Mouse (Mus musculus): ENCODE data around the gene Pde2a. TPM values are rescaled to one million over a fixed set of nuclear protein-coding genes. Genes with fewer than 3 reads are reported as not detected.
A peak's percentile ranks its signal among the peaks of the same experiment; 100 is the strongest.

Gene Pde2a
- total RNA-seq, 2 experiments from 2014 or later, result 21.1 to 23.1 TPM

DNA sequence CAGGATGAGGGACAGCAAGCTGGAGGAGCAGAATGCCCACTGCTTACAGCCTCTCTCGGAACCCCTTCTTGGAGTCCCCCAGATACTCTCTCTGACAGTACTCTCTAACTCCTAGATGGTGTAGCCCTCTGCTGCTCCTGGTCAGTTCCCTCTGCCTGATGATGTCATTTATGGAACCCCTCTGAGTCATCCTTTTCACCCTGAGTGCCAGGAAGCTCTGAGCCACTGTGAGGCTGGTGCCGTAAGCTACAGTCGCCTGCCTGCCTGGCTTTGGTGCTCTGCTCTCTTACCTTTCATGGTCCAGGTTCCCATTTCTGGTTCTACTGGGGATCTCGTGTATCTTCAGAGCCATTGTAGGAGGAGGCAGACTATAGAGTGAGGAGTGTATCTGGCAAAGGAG lies 24.3 kb upstream of the Pde2a start:
- ATAC-seq (replicated peaks; ENCODE audit: poor library complexity, severe bottlenecking), result no peak

- ATAC-seq (replicated peaks; ENCODE audit: poor library complexity, severe bottlenecking), result no peak
Measured at GRCm38 (mm10) chr7:101401510-101401909, 20.0 kb upstream of the Pde2a start.

GRCm38 (mm10) chr7:101403831-101404230 lies 17.7 kb upstream of the Pde2a start:
- no peak for ATAC-seq (replicated peaks; ENCODE audit: poor library complexity, severe bottlenecking)

DNA sequence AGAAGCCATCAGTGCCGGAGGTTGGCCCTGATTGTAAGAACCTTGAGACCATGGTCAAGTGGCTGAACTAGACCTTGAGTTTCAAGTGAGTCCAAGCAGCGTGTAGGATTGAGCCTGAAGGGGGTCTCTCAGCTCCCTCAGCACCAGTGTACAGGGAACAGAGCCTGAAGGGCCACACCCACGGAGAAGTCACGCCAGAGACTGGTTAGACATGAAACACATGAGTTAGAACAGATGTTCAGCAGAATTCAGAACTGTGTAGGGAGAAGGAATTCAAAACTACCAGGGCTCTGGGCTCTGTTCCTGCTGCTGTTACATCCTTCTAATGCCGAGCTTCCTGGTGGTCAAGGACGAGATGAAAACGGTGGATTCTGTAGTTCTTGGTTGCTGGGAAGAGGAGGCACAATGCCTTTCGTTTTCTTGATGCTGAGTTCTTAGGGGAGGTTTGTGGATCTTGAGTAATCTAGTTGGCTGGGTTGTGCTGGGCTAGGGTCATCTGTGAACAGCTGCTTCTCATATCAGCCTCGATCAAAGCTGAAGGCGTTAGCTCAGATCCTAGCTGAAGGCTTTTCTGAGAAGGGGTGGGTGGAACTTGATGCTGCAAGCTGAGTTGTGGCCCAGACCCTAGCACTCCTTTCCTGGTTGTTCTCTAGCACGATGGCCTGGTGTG lies 11.1 kb upstream of the Pde2a start, which contains the start of gene Gm45837:
Gm45837 (plus strand) TSS at position 620 of the 670 bp plus-strand sequence.
- ATAC-seq (replicated peaks; ENCODE audit: poor library complexity, severe bottlenecking), result no peak

DNA sequence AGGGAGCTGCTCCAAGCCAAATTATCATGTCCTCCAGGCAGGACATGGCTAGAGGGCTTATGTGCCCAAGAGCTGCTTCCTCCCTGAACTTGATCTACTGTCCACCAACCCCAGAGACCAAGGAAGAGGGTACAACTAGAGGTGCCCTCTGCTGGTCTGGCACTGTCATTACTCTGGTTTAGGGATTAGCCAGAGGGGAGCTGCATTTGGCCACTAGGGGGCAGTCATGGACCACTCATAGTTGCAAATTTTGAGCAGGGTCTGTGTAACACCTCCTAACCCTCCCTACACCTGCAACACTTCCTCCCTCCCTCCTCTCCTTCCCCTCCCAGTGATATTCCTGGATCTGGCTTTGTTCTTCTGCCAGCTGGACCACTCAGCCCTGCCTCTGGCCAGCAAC lies 8.7 kb upstream of the Pde2a start:
- ATAC-seq (replicated peaks; ENCODE audit: poor library complexity, severe bottlenecking), result peak; percentile 90

DNA sequence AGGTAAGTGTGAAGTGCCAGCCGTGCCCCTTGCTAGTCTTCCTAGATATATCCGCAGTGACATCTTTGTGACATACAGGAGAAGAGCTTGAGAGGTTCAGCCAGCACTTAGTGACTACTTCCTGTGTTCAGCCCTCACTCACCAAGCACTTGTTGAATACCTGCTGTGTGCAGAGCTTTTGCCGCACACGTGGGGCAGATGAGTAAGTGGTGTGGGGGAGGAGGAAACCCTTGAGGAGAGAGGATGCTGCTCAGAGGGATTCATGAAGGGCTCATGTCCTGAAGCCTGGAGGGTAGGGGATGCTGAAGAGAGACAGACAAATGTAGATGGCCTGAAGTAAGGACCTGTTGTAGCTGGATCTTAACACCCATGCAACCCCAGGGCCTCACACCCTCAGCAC lies 7.3 kb upstream of the Pde2a start:
- ATAC-seq (replicated peaks; ENCODE audit: poor library complexity, severe bottlenecking), result no peak

DNA sequence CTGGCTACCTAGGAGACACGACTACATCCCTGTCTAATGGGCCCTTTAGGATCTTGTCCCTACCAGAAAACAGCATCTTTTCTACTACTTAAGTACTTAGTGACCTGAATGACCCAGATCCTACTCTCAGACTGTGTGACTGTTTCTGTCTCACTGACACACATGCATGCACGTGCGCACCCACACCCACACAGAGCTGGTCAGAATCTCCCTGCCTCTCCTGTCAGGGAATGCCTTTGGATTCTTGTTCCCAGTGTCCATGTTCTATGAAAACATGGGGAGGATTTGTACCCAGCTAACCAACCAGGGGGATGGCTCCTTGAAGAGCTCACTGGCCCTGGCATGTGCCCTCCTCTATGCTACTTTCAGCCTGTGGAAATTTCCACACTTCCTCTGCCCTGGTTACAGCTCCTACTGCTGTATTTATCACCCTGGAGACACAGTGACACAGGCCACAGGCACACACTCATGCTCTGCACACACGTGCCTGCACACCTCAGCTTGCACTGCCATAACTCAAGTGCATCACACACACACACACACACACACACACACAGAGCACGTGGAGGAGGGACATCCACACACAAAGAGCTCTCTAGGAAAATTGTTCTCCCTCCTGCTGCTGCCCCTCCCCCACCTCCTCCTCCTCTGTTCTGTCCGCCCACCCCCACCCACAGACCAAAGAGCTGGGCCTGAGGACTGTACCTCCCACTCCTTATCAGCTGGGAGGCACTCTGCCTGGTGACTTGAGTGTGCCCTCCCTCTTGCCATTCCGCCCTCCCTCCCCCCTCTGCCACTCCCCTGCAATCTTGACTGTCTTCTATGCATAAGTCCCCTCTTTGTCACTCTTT lies 6.6 kb upstream of the Pde2a start:
- 0 out of 2 replicates have a peak, but pooled peaks have one; percentile 4 for ATAC-seq (replicated peaks; ENCODE audit: poor library complexity, severe bottlenecking)

DNA sequence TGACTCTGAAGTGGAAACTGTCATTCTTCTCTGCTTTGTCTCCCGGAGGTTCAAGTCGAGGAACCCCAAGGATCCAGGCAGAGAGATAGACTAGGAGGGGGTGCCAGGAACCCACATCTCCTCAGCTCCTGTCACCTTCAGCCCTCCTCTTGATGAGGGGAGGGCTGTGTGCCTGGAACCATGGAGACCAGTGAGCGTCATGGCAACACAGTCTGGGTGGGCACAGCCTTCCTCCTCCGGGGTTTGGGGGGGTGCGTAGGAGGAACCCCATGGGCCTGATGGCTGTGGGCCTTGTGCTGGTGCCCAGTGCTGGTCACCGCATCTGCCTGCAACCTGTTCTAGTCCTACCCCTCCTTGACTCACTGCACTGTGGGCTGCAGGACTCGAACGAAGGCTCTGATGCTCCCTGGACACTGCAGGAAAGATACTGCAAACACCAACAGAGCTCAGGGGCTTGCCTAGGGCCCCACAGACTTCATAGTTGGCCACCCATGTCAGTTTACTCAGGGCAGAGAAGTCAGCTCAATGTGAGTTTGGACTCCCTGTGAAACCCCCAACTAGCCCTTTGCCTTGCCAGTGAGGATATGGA lies 5.9 kb upstream of the Pde2a start:
- no peak for ATAC-seq (replicated peaks; ENCODE audit: poor library complexity, severe bottlenecking)

GRCm38 (mm10) chr7:101416391-101416790 lies 5.1 kb upstream of the Pde2a start:
- no peak for ATAC-seq (replicated peaks; ENCODE audit: poor library complexity, severe bottlenecking)

- ATAC-seq (replicated peaks; ENCODE audit: poor library complexity, severe bottlenecking), result peak; percentile 48; the same call in 1 of the 2 replicates
Measured at GRCm38 (mm10) chr7:101419013-101419770, 2.3 kb upstream of the Pde2a start.

GRCm38 (mm10) chr7:101422069-101422468 lies 578 bp downstream of the Pde2a start:
- no peak for ATAC-seq (replicated peaks; ENCODE audit: poor library complexity, severe bottlenecking)

GRCm38 (mm10) chr7:101422646-101423045 lies 1.2 kb downstream of the Pde2a start:
- ATAC-seq (replicated peaks; ENCODE audit: poor library complexity, severe bottlenecking), result no peak

DNA sequence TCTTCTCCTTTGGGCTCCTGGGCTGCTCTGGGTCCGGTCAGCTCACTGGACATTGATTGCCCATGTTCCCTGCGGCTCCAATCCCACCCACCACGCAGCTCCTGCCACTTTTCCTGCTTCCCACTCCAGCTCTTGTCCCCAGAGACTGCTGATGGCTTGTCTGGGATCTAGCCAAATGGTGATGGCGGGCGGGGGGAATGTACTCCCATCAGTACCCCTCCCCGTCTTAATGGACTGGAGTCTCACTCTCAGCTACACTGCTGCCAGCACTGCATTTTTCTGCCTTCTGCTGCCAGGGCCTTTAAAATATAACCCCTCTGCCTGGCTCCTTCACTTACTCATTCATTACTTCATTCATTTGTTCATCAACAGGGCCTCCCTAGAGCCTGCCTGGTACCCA lies 2.5 kb downstream of the Pde2a start:
- ATAC-seq (replicated peaks; ENCODE audit: poor library complexity, severe bottlenecking), result no peak

DNA sequence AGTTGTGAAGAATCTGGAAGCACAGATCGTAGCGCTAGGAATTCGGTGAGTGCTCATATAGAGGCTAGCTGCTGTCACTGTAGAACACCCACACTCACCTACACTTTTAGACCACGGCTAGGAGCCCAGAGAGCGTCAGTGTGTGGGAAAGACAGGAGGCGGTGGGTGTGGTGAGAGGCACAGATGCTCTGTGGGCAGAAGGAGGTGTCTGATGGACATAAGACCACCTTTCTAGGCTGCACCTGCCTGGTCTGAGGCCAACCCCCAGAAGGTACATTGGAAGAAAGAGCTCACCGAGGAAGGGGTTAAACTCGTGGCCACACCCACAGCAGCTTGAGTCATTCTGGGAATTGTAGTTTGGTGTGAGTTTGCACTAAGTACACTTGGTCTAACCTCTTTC lies 5.2 kb downstream of the Pde2a start:
- ATAC-seq (replicated peaks; ENCODE audit: poor library complexity, severe bottlenecking), result no peak

DNA sequence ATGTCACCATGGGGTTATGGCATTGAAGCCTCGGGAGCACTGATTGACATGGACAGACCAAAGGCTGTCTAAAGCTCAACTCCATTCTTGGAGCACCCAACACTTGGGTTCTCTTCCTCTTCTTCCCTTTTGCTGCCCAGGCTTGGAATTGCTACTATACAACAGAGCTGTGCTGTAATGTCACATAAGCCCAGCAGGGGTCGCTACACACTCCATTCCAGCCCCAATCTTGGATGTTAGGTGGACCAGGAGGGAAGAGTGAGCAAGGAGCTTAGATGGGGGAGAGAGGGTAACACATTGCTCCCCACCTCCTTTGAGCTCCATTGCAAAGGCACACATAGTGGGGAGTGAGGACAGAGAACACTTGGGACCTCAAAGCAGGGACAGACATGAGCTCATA lies 6.2 kb downstream of the Pde2a start:
- peak; percentile 78 for ATAC-seq (replicated peaks; ENCODE audit: poor library complexity, severe bottlenecking)

- no peak for ATAC-seq (replicated peaks; ENCODE audit: poor library complexity, severe bottlenecking)
Measured at GRCm38 (mm10) chr7:101435038-101435437, 13.5 kb downstream of the Pde2a start.

GRCm38 (mm10) chr7:101437876-101438275 lies 16.4 kb downstream of the Pde2a start:
- ATAC-seq (replicated peaks; ENCODE audit: poor library complexity, severe bottlenecking), result peak; percentile 52; the same call in 1 of the 2 replicates

DNA sequence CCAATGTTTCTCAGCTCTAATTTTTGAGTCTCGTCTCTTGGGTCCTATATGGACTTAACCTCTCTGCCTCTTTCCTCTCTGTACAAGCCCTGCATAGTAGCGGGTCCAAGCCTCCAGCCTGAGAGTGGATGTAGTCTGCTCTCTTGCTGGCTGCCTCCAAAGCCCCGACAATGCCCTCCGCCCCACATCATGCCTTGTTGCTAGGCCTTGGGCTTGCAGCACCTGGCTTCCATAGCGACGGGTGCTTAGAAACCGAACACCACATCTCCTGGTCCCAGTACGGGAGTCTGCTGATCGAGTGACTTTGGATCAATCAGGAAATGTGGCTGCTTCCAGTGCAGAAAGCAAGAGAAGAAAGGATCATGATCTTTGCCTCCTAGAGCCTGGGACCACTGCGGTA lies 21.6 kb downstream of the Pde2a start:
- no peak for ATAC-seq (replicated peaks; ENCODE audit: poor library complexity, severe bottlenecking)

- ATAC-seq (replicated peaks; ENCODE audit: poor library complexity, severe bottlenecking), result no peak
Measured at GRCm38 (mm10) chr7:101444211-101444610, 22.7 kb downstream of the Pde2a start.

DNA sequence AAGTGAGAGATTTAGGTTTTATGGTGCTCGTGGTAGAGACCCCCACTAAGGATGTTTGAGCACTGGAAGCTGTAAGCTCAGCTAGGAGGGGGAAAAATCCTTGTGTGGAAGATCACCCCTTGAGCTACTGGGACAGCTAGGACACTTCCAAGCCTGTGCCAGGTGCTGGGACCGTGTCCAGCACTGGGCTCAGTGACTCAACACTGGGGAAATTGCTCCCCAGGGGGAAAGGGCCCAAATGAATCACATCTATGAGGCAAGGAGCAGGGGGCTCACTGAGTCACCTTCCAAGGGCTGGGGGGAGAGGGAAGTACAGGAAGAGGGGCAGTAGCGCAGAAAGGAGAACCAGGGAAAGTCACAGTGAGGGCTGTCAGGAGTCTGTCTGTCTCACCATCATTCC lies 28.4 kb downstream of the Pde2a start:
- ATAC-seq (replicated peaks; ENCODE audit: poor library complexity, severe bottlenecking), result 0 out of 2 replicates have a peak, but pooled peaks have one; percentile 6
